Mouse (Mus musculus): Measurements from ENCODE around the gene Slc25a34.

GRCm38 (mm10) chr4:141622580-141622979 lies 1.0 kb downstream of the Slc25a34 start:
- TF ChIP-seq CTCF (IDR thresholded peaks at IDR 0.05; ENCODE audit: low read depth), result no peak
- TF ChIP-seq EP300 (IDR thresholded peaks at IDR 0.05; ENCODE audit: low read depth), result no peak

Data from heart, postnatal 0 days (tissue).